Mouse (Mus musculus) embryo, embryonic 11 days (tissue): Measurements from ENCODE around the gene Nkg7.

Experiments
- DNase-seq: peaks from one replicate; pipeline ENCODE4 v3.0.0-alpha.2; 2015

The Nkg7 gene

GRCm38 (mm10) chr7:43448246-43448645 lies 11.4 kb downstream of the Nkg7 start:
- no peak for DNase-seq

DNA sequence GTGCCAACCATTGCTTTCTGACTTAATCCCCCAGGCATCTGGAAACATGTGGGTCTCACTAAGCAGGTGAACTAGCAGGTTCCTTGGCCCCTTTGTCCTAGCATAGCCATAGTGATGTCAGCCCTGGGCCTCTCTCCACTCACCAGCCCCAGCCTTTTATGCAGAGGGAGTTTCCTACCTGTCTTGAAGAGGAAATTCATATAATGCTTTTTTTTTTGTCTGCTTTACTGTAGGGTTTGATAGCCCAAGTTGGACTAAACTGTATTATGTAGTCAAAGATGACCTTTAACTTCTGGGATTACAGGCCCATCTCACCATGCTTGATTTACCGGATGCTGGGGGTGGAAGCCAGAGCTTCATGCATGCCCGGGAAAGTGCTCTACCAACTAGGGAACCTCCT lies 12.9 kb downstream of the Nkg7 start:
- DNase-seq, result no peak

GRCm38 (mm10) chr7:43451726-43452125 lies 14.9 kb downstream of the Nkg7 start:
- no peak for DNase-seq

GRCm38 (mm10) chr7:43452609-43453008 lies 15.7 kb downstream of the Nkg7 start:
- DNase-seq, result peak; percentile 11

GRCm38 (mm10) chr7:43453599-43454355 lies 16.9 kb downstream of the Nkg7 start:
- no peak for DNase-seq

DNA sequence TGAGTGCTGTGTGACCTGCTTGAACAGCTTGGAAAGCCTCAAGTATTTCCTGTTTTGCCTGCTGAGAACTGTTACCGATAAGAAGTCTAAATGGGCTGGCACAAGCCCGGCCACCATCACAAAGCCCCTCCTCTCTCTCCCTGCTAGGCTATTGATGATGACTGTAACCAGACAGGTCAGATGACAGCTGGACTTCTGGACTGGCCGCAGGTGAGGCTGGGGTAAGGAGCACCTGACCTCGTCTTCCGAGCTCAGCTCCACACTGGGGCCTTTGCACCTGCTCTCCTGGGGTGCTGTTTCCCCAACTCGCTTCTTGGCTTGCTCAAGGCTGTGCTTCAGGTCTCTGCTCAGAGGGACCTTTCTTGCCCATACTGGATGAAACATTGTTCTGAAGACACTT lies 17.5 kb downstream of the Nkg7 start:
- DNase-seq, result no peak

DNA sequence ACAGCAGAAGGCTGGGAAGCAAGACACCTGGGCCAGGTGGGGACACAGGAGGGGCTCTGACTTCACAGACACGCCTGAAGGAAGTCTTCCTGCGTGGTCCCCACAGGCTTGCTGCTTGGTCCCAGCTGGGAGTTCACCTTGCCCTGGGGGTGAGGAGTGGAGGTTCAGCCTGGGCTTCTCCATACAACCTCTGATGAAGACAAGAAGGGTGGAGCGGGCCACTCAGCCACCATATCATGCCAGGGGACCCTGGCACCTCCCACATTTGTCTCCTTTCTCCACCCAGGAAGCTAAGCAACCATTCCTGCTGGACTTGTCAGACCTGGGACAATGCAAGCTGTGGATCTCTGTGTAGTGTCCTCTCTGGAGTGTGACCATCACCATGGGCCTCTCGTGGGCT lies 26.0 kb downstream of the Nkg7 start, which contains the start of gene Vsig10l:
TSS of gene Vsig10l (plus strand) at position 301 of the 400 bp plus-strand sequence.
- DNase-seq, result no peak

GRCm38 (mm10) chr7:43463976-43464375 lies 27.1 kb downstream of the Nkg7 start:
- DNase-seq, result no peak

GRCm38 (mm10) chr7:43464864-43465343 lies 28.0 kb downstream of the Nkg7 start:
- DNase-seq, result peak; percentile 76

DNA sequence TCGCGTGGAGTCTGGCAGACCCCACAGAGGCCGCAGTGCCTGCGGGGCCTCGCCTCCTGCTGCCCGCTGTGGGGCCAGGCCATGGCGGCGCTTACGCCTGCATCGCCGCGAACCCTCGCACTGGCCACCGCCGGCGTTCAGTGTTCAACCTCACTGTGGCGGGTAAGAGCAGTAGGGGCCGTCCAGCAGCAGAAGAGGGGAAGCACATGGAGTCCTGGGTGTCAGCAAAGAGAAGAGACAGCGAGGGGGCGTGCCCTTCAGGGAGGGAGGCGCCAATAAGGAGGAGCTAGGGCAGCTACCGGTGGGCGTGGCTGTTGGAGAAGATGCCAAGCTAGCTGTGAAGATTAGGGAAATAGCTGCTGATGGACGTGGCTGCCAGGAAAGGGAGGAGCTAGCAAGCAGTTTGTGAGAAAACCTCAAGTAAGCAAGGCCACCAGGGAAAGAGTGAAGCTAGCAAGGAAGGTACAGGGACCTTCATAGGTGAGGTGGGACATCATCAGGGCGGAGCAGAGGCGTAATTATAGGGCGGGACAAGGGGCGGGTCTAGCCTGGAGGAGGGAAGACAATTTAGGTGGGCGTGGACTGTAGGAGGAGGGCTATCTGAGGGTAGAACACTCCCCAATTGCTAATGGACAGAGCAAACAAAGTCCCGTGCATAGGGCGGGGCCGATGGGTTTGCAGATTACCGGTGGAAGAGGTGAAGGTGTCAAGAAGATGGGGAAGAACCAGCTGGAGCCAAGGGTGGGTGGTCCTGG lies 28.6 kb downstream of the Nkg7 start:
- peak; percentile 90 for DNase-seq

- DNase-seq, result peak; percentile 88
Observed at GRCm38 (mm10) chr7:43466099-43466694, 29.3 kb downstream of the Nkg7 start.

DNA sequence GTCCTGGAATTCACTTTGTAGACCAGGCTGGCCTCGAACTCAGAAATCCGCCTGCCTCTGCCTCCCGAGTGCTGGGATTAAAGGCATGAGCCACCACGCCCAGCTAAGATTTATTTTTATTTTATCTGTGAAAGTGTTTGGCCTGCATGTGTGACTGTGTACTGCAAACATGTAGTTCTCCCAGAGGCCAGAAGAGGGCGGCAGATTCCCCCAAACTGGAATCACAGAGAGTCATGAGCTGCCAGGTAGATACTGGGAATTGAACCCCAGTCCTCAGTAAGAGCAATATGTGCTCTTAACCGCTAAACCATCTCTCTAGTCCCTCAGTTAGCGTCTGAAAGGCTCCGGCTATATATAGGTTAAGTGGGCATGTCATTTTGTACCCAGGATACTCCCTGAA lies 33.5 kb downstream of the Nkg7 start:
- DNase-seq, result peak; percentile 26

GRCm38 (mm10) chr7:43475706-43476105 lies 38.8 kb downstream of the Nkg7 start:
- peak; percentile 35 for DNase-seq

DNA sequence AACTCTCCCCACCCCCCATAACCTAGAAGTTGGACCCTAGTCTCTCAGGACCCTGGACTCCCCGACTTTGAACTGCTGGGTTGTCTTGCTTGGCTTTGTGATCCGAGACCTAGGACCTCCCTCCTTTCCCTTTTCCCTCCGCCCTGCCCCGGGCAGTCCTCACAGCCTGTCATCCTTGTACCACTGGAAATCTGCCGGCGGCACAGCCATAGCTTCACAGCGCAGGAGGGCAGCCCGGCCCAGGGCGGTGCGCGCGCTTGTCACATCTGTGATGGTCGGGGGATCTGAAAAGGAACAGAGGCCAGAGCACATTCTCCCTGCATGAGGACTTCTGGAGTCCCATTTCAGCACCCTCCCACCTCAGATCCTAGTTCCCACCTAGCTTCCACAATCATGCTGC lies 39.5 kb downstream of the Nkg7 start:
- DNase-seq, result peak; percentile 33

GRCm38 (mm10) chr7:43481191-43481590 lies 44.3 kb downstream of the Nkg7 start:
- DNase-seq, result no peak

DNA sequence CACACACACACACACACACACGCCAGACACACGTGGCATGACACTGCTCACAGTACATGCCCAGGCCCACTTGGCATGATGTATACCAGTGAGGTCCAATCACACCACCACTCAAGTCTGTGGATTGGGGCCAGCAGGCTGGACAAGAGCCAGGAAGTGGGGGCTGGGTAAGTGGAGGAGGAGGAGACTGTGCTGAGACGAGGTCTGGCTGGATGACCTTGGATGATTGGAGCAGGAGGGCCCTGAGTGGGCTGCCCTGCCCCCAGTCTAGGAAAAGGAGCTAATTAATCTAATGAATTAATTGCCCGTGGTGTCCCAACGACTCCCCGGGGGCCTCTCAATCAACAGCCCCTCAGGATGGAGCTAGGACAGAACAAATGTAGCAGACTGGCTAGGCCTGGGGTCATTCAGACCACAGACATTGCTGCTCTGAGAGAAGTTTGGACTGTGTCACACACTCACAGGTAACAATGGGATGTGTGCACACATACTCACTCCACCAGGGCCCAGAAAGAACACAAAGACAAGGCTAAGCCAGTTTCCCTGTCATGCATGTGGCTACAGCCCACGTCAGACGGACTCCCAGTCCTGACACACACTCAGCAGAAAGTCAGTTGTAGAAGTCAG lies 45.3 kb downstream of the Nkg7 start:
- peak; percentile 8 for DNase-seq

GRCm38 (mm10) chr7:43483236-43483635 lies 46.4 kb downstream of the Nkg7 start:
- DNase-seq, result peak; percentile 56
